Mouse (Mus musculus) liver, embryonic 16.5 days (tissue): ENCODE measurements around the gene Pak4. TPM values are rescaled to one million over a fixed set of nuclear protein-coding genes. Genes with fewer than 3 reads are reported as not detected.
A peak's percentile ranks its signal among the peaks of the same experiment; 100 is the strongest.
"Not testable (repeated sequence)": the region's sequence is repeated elsewhere in the genome, so short reads cannot be mapped to it uniquely, and the experiment has no call there.

Experiments
- ATAC-seq: fragments of 200-750 bp; cut with Nextera tagmentation; 2 replicates; pipeline ENCODE4 v1.8.0; 2017; ENCODE audit warnings: low read depth, mild to moderate bottlenecking, moderate number of reproducible peaks, moderate library complexity
- H3K27ac ChIP-seq: fragments of 300-500 bp; sonication (generic); 2 replicates; pipeline ENCODE4 v1.5.1; 2014; ENCODE audit warnings: mild to moderate bottlenecking, low read length
- H3K27me3 ChIP-seq: fragments of 300-500 bp; sonication (generic); 2 replicates; pipeline ENCODE4 v1.6.1; 2014; ENCODE audit warnings: low read depth, low read length, mixed read lengths; ENCODE audit not compliant: control insufficient read depth, insufficient read depth
- H3K36me3 ChIP-seq: fragments of 300-500 bp; sonication (generic); 2 replicates; pipeline ENCODE4 v1.6.1; 2014; ENCODE audit warnings: mild to moderate bottlenecking; ENCODE audit not compliant: control insufficient read depth, insufficient read depth
- H3K4me1 ChIP-seq: fragments of 300-500 bp; sonication (generic); 2 replicates; pipeline ENCODE4 v1.6.1; 2014; ENCODE audit warnings: low read depth, low read length, mixed read lengths; ENCODE audit not compliant: control insufficient read depth
- H3K4me2 ChIP-seq: fragments of 300-500 bp; sonication (generic); 2 replicates; pipeline ENCODE4 v1.6.1; 2014; ENCODE audit warnings: low read depth, low read length, mixed read lengths
- H3K4me3 ChIP-seq: fragments of 300-500 bp; sonication (generic); 2 replicates; pipeline ENCODE4 v1.5.1; 2014; ENCODE audit warnings: low read depth, mild to moderate bottlenecking, low read length
- H3K9ac ChIP-seq: fragments of 300-500 bp; sonication (generic); 2 replicates; pipeline ENCODE4 v1.6.1; 2014; ENCODE audit warnings: low read depth, low read length
- H3K9me3 ChIP-seq: fragments of 300-500 bp; sonication (generic); replicated peaks from 2 replicates; pipeline ENCODE4 v1.6.1; 2016; ENCODE audit warnings: low read length; ENCODE audit not compliant: control insufficient read depth
- WGBS: fragments of 180-500 bp; shearing (Covaris S2); extraction: QIAGEN DNeasy Blood & Tissue Kit; methylation state at CpG from one replicate; pipeline ENCODE4 v1.1.7; 2014; ENCODE audit not compliant: insufficient replicate concordance; 5-methylcytosine and 5-hydroxymethylcytosine counted together
- polyA plus RNA-seq: library from polyadenylated mRNA; unstranded; fragments of >200 nt; fragmentation: Nextera tagmentation; extraction: Ambion mirVana; gene quantifications from 2 replicates; pipeline ENCODE4 v1.2.1, GENCODE M21; 2015

Pak4 gene
- polyA plus RNA-seq, 1 experiment from 2014 or later: 17.5 TPM

DNA sequence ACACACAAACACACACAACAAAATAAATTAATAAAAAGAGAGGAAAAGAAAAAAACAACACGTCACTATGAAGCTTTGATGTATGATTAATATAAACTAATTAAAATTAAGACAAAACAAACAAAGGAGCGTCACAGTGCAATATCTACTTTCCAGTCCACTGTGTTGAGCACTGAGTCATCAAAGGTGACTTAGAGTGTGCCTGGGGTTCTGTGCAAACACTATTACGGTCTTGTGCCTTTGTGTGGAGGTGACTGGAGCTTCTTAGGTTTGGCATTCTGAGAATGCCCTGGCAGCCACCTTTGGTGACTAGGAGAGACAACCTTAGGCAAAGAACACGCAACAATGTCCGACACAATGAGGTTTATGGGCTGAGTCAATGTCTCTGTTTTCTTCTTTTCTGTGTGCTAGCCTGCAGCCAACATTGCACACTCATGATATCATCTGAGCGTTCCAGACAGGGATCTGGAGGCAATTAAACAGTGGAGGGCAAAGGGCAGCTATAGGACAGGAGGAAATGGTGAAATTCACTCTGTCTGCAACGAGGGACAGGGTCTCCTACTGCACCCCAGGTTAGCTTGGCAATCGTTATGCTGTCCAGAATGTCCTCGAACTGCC, 21.2 kb upstream of the Pak4 start:
- no peaks in the 10 kb centered on the region for H3K9me3 ChIP-seq
- ATAC-seq: no peak
- H3K9ac ChIP-seq: no peak overlapping the region
- 49% methylated on average over 9 of the region's 9 CpGs for WGBS
- no peaks in the 10 kb centered on the region for H3K4me1 ChIP-seq
- no peak overlapping the region for H3K4me2 ChIP-seq
- no peak overlapping the region for H3K27ac ChIP-seq
- no peak overlapping the region for H3K4me3 ChIP-seq
- H3K27me3 ChIP-seq: no peaks in the 10 kb centered on the region
- no peaks in the 10 kb centered on the region for H3K36me3 ChIP-seq

DNA sequence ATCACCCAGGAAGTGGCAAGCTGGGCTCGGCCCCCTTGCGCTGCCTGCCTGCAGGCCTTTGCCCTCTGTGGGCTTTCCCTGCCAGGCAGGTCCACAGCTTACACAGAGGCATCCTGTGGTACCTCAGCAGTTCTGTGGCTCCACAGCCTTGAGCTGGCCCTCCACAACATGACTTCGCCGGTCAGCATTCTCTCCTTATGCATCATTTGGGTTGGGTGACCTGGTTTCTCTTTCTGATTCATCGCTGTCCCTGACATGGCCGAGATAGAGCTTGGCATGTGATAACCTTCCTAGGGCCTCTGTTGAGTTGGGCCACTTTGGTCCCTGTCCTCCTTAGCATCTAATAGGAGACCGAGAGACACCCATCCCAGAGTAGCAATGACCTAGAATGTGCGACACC, 8.0 kb upstream of the Pak4 start:
- no peak overlapping the region for H3K4me3 ChIP-seq
- ATAC-seq: no peak
- 78% methylated on average over 8 of the region's 8 CpGs for WGBS

DNA sequence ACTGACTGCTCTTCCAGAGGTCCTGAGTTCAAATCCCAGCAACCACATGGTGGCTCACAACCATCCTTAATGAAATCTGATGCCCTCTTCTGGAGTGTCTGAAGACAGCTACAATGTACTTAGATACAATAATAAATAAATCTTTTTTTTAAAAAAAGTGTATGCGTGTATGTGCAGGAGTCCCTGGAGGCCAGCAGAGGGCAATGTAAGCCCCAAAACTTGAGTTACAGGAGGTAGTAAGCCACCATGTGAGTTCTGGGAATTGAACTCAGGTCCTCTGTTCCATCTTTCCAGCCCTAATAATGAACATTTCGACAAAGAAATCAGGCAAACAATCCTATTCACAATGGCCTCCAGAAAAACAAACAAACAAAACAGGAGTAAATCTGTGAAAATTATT, 5.8 kb upstream of the Pak4 start:
- not testable (repeated sequence) for H3K27me3 ChIP-seq, H3K4me2 ChIP-seq, H3K27ac ChIP-seq, H3K36me3 ChIP-seq, H3K4me1 ChIP-seq, H3K4me3 ChIP-seq, H3K9ac ChIP-seq, H3K9me3 ChIP-seq, ATAC-seq
- 67% methylated on average over 2 of the region's 2 CpGs for WGBS

More for the DNA sequence above, 8.0 kb upstream of the Pak4 start:
- Histone ChIP-seq H3K9me3 (no peaks in the 10 kb centered on the region), H3K4me1 (no peaks in the 10 kb centered on the region), H3K36me3 (no peaks in the 10 kb centered on the region), H3K27ac (no peak overlapping the region), H3K27me3 (no peaks in the 10 kb centered on the region), H3K4me2 (no peak overlapping the region), H3K9ac (no peak overlapping the region)

DNA sequence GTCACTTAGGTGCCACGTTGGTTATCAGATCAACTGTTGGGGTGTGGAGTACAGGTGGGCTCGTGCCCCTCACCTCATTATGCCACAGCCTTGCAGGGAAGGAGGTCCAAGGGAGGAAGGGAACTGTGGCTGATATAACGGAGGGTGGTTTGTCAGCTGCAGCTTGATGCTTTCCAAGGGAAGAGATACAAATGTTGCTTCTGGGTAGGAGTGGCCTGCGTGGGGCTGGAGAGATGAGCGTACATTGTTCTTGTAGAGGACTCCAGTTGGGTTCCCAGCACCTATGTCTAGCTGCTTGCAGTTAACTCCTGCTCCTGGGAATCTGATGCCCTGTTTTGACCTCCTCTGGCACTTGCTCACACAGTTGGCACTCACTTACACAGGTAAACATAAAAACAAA, 5.2 kb upstream of the Pak4 start:
- Histone ChIP-seq H3K9ac (no peak overlapping the region), H3K36me3 (no peaks in the 10 kb centered on the region), H3K4me1 (peaks cover 5% of the 10 kb centered on the region), H3K27me3 (no peaks in the 10 kb centered on the region), H3K27ac (no peak overlapping the region), H3K4me3 (no peak overlapping the region), H3K4me2 (no peak overlapping the region), H3K9me3 (no peaks in the 10 kb centered on the region)
- WGBS: 52% methylated on average over 5 of the region's 5 CpGs
- ATAC-seq: no peak

DNA sequence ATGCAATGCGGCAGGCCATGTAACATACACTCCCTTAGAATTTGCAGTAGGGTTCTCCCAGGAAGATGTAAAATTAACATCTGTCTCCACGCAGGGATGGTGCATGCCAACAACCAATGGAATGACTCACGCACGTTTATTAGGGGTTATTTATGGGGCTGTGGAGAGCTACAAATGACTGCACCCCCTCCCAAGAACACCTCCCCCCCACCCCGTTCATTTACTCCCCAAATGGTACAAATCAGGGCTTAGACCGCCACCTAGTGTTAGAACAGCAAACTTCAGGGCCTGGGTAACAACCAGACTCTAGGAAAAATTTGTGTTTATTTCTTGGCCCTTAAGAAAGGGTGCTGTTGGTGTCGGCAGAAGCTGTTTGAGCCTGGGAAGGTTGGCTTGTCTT, 3.7 kb upstream of the Pak4 start:
- 28% methylated on average over 7 of the region's 7 CpGs for WGBS
- H3K27me3 ChIP-seq: no peaks in the 10 kb centered on the region
- ATAC-seq: no peak
- no peak overlapping the region for H3K4me3 ChIP-seq
- H3K36me3 ChIP-seq: no peaks in the 10 kb centered on the region
- H3K4me2 ChIP-seq: no peak overlapping the region
- H3K9ac ChIP-seq: no peak overlapping the region
- H3K4me1 ChIP-seq: peaks cover 13% of the 10 kb centered on the region
- no peaks in the 10 kb centered on the region for H3K9me3 ChIP-seq
- H3K27ac ChIP-seq: no peak overlapping the region

DNA sequence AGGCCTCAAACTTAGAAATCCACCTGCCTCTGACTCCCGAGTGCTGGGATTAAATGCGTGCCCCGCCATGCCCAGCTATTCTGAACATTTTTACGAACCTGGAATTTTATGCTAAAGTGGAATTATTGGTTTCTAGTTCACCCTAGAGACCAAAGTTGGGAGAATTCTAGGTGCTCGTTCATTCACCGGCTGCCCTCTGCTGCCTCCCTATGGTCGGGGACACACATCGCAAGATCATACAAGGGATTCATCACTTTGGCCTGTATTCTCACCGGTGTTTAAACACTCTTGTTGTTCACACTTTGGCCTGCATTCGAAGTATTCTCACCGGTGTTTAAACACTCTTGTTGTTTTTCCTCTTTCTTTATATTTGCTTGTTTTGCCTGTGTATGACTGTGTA, 3.0 kb upstream of the Pak4 start:
- Histone ChIP-seq H3K36me3 (no peaks in the 10 kb centered on the region), H3K4me2 (no peak overlapping the region), H3K27ac (no peak overlapping the region), H3K9me3 (no peaks in the 10 kb centered on the region), H3K27me3 (no peaks in the 10 kb centered on the region), H3K4me1 (peaks cover 19% of the 10 kb centered on the region), H3K4me3 (no peak overlapping the region), H3K9ac (no peak overlapping the region)
- WGBS: 7% methylated on average over 11 of the region's 11 CpGs
- ATAC-seq: no peak

DNA sequence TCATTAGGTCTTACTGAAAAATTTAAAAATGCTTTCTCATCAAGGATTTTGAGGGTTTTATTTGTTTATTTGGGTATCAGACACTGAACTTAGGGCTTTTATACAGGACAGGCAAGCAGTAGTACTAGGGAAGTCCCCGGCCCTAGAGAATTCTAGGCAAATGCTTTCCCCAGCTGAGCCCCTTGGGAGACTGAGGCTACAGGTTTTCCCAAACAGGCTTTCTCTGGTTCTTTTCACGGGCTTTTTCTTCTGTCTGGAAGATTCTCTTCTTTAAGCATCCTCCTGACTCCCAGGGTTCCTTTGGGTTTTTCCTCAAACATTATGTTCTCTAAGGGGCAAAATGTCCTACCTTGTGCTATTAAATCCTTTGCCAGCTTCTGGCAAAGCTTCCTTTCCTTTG, 966 bp upstream of the Pak4 start:
- 67% methylated on average over 2 of the region's 2 CpGs for WGBS
- H3K4me1 ChIP-seq: peaks cover 38% of the 10 kb centered on the region
- H3K27me3 ChIP-seq: no peaks in the 10 kb centered on the region
- H3K4me2 ChIP-seq: no peak overlapping the region
- H3K9ac ChIP-seq: no peak overlapping the region
- H3K9me3 ChIP-seq: no peaks in the 10 kb centered on the region
- H3K27ac ChIP-seq: no peak overlapping the region; the same call in 1 of the 2 replicates
- ATAC-seq: no peak
- no peaks in the 10 kb centered on the region for H3K36me3 ChIP-seq
- no peak overlapping the region for H3K4me3 ChIP-seq

DNA sequence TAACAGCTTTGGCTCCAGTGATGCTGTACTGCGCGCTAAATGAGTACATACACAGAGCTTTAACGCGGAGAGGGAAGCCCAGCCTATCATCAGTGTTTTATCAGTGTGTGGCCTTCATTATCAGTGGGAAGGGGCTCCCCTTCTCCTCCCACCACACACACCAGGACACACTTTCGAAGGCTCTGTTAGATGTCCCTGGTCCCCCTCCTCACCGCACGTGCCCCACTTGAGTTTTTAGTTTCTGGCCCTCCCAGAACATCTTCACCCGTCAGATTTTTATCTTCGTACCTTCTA, 761 bp downstream of the Pak4 start:
- Histone ChIP-seq H3K4me3 (peak overlapping the region; percentile 70), H3K4me1 (peaks cover 52% of the 10 kb centered on the region), H3K27ac (peak overlapping the region; percentile 94), H3K9me3 (no peaks in the 10 kb centered on the region), H3K27me3 (no peaks in the 10 kb centered on the region), H3K9ac (peak overlapping the region; percentile 81), H3K36me3 (no peaks in the 10 kb centered on the region), H3K4me2 (peak overlapping the region; percentile 84)
- 11% methylated on average over 9 of the region's 9 CpGs for WGBS
- ATAC-seq: no peak; the same call in 1 of the 2 replicates

DNA sequence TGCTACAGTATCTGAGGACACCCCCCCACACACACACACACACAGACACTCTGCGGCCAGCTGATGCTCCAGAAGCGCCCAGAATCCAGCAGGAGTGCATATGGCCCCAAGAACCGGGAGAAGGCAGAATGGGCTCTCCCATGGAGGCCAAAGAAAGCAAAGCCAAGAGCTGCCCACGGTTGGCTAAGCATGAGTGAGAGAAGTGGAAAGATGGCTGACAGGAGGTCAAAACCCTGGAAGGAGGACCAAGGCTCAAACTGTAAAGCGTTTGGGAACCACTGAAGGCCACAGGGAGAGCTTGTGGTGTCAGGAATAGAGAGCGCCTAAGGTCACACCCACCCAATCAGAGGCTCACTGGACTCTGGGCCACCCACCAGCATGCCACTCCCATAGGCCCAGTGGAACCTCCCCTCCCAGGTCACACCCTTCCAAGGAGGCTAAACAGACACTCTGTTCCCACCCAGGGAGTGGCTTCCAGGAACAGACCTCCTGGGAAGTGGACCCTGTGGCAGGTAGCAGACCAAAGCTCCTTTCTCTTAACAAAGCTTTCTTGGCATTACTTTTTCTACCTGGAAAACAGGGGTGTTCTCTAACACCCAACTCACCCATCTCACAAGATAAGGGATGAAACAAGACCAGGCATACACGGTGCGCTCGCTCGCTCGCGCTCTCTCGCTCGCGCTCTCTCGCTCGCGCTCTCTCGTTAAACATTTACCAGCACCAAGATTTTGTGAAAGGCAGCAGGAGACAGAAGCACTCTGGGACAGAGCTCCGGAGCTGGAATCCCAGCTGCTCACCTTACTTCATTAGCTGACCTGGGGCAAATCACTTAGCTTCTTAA, 1.3 kb downstream of the Pak4 start:
- peak; percentile 92 for ATAC-seq
- no peaks in the 10 kb centered on the region for H3K27me3 ChIP-seq
- peak overlapping the region; percentile 84 for H3K4me2 ChIP-seq
- H3K27ac ChIP-seq: peak overlapping the region; percentile 94
- no peaks in the 10 kb centered on the region for H3K9me3 ChIP-seq
- 51% methylated on average over 20 of the region's 20 CpGs for WGBS
- peak overlapping the region; percentile 70 for H3K4me3 ChIP-seq
- H3K9ac ChIP-seq: peak overlapping the region; percentile 81
- H3K36me3 ChIP-seq: no peaks in the 10 kb centered on the region
- H3K4me1 ChIP-seq: peaks cover 57% of the 10 kb centered on the region
